Mouse (Mus musculus) thymus, adult 2 months (tissue): Measurements from ENCODE around the gene Hes3.

ENCODE experiments used
- CTCF ChIP-seq: fragments of 200-500 bp; IDR thresholded peaks from 2 replicates; pipeline ENCODE4 v1.5.1; 2012; ENCODE audit warnings: mild to moderate bottlenecking, control low read depth, low read length, moderate library complexity, borderline replicate concordance; ENCODE audit not compliant: control insufficient read depth, poor library complexity, insufficient read depth; ENCODE audit errors: extremely low read depth
- POLR2A ChIP-seq: fragments of 200-500 bp; IDR thresholded peaks from 2 replicates; pipeline ENCODE4 v1.6.1; 2012; ENCODE audit warnings: mild to moderate bottlenecking, low read length, control low read depth, moderate library complexity; ENCODE audit not compliant: control insufficient read depth, poor library complexity, insufficient read depth; ENCODE audit errors: extremely low read depth

DNA sequence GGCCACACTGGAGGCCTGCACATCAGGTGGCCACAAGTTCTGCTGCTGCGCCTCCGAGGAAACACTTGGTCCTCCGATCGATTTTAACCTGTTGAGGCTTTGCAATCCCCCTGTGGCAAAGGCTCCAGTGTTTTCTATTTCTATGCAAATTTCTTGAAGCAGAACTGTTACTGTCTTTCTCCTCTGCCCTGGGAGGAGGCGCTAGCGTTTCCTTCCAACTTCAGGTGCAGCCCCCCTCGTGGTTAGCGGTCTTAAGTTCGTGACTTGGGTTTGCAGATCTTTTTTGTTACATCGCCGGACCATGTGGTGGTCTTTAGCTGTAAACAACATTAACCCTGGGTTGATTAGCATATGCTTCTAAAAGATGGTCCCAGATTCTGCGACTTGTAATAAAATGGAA is 42.1 kb upstream of the Hes3 start:
- no peak for TF ChIP-seq CTCF
- TF ChIP-seq POLR2A: no peak
